Mouse (Mus musculus): ENCODE results near the gene Utf1. TPM values are rescaled to one million over a fixed set of nuclear protein-coding genes. Genes with fewer than 3 reads are reported as not detected.

Utf1 gene
- polyA plus RNA-seq, 1 experiment from 2014 or later = 0.13 TPM

GRCm38 (mm10) chr7:139930732-139931131, 12.9 kb upstream of the Utf1 start:
- no peak overlapping the region for H3K4me2 ChIP-seq (ENCODE audit: low read depth, low read length)
- 13% methylated on average over 11 of the region's 11 CpGs for WGBS
- H3K4me3 ChIP-seq (ENCODE audit: low read length) = no peak overlapping the region
- H3K36me3 ChIP-seq (ENCODE audit: control insufficient read depth, insufficient read depth, low read length) = no peaks in the 10 kb centered on the region
- H3K27ac ChIP-seq (ENCODE audit: low read length) = no peak overlapping the region
- no peaks in the 10 kb centered on the region for H3K9me3 ChIP-seq (ENCODE audit: control insufficient read depth, low read length)
- peak; percentile 41; the same call in 1 of the 2 replicates for ATAC-seq (ENCODE audit: low read depth)
- H3K9ac ChIP-seq (ENCODE audit: low read length) = no peak overlapping the region
- H3K27me3 ChIP-seq (ENCODE audit: control insufficient read depth, insufficient read depth, low read depth, low read length) = no peaks in the 10 kb centered on the region
- H3K4me1 ChIP-seq (replicated peaks; ENCODE audit: control insufficient read depth, insufficient read depth, low read length) = no peaks in the 10 kb centered on the region

DNA sequence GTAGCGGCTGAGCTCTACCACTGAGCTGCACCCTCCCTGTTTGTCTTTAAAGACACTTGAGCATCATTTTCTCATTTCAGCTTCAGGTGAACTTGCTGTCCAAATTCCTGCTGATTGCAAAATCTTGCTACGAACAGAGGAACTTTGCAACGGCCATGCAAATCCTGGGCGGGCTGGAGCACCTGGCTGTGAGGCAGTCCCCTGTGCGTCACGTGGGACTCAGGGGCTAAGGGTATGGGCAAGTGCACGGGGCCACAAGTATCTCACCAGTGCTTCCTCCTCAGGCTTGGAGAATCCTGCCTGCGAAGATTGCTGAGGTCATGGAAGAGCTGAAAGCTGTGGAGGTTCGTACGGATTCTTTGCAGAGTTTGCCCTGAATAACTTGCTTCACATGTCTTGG, 6.9 kb upstream of the Utf1 start:
- WGBS = 70% methylated on average over 10 of the region's 10 CpGs
- H3K4me2 ChIP-seq (ENCODE audit: low read depth, low read length) = no peak overlapping the region
- H3K4me1 ChIP-seq (replicated peaks; ENCODE audit: control insufficient read depth, insufficient read depth, low read length) = no peaks in the 10 kb centered on the region
- H3K36me3 ChIP-seq (ENCODE audit: control insufficient read depth, insufficient read depth, low read length) = no peaks in the 10 kb centered on the region
- no peak for ATAC-seq (ENCODE audit: low read depth)
- no peak overlapping the region for H3K27ac ChIP-seq (ENCODE audit: low read length)
- H3K4me3 ChIP-seq (ENCODE audit: low read length) = no peak overlapping the region
- H3K9me3 ChIP-seq (ENCODE audit: control insufficient read depth, low read length) = no peaks in the 10 kb centered on the region
- H3K27me3 ChIP-seq (ENCODE audit: control insufficient read depth, insufficient read depth, low read depth, low read length) = peaks cover 4% of the 10 kb centered on the region
- no peak overlapping the region for H3K9ac ChIP-seq (ENCODE audit: low read length)

- H3K27ac ChIP-seq (ENCODE audit: low read length) = no peak overlapping the region
- no peaks in the 10 kb centered on the region for H3K4me1 ChIP-seq (replicated peaks; ENCODE audit: control insufficient read depth, insufficient read depth, low read length)
- no peaks in the 10 kb centered on the region for H3K9me3 ChIP-seq (ENCODE audit: control insufficient read depth, low read length)
- WGBS = 52% methylated on average over 3 of the region's 3 CpGs
- no peak for ATAC-seq (ENCODE audit: low read depth)
- H3K9ac ChIP-seq (ENCODE audit: low read length) = no peak overlapping the region
- no peak overlapping the region for H3K4me3 ChIP-seq (ENCODE audit: low read length)
- no peak overlapping the region for H3K4me2 ChIP-seq (ENCODE audit: low read depth, low read length)
- H3K27me3 ChIP-seq (ENCODE audit: control insufficient read depth, insufficient read depth, low read depth, low read length) = peaks cover 9% of the 10 kb centered on the region
- no peaks in the 10 kb centered on the region for H3K36me3 ChIP-seq (ENCODE audit: control insufficient read depth, insufficient read depth, low read length)
Observed at GRCm38 (mm10) chr7:139937138-139937537, 6.5 kb upstream of the Utf1 start.

GRCm38 (mm10) chr7:139937810-139938209, 5.8 kb upstream of the Utf1 start:
- peaks cover 15% of the 10 kb centered on the region for H3K27me3 ChIP-seq (ENCODE audit: control insufficient read depth, insufficient read depth, low read depth, low read length)
- no peak overlapping the region for H3K4me2 ChIP-seq (ENCODE audit: low read depth, low read length)
- H3K36me3 ChIP-seq (ENCODE audit: control insufficient read depth, insufficient read depth, low read length) = no peaks in the 10 kb centered on the region
- H3K27ac ChIP-seq (ENCODE audit: low read length) = no peak overlapping the region
- ATAC-seq (ENCODE audit: low read depth) = no peak
- no peaks in the 10 kb centered on the region for H3K9me3 ChIP-seq (ENCODE audit: control insufficient read depth, low read length)
- H3K4me1 ChIP-seq (replicated peaks; ENCODE audit: control insufficient read depth, insufficient read depth, low read length) = no peaks in the 10 kb centered on the region
- 52% methylated on average over 5 of the region's 5 CpGs for WGBS
- no peak overlapping the region for H3K4me3 ChIP-seq (ENCODE audit: low read length)
- no peak overlapping the region for H3K9ac ChIP-seq (ENCODE audit: low read length)

DNA sequence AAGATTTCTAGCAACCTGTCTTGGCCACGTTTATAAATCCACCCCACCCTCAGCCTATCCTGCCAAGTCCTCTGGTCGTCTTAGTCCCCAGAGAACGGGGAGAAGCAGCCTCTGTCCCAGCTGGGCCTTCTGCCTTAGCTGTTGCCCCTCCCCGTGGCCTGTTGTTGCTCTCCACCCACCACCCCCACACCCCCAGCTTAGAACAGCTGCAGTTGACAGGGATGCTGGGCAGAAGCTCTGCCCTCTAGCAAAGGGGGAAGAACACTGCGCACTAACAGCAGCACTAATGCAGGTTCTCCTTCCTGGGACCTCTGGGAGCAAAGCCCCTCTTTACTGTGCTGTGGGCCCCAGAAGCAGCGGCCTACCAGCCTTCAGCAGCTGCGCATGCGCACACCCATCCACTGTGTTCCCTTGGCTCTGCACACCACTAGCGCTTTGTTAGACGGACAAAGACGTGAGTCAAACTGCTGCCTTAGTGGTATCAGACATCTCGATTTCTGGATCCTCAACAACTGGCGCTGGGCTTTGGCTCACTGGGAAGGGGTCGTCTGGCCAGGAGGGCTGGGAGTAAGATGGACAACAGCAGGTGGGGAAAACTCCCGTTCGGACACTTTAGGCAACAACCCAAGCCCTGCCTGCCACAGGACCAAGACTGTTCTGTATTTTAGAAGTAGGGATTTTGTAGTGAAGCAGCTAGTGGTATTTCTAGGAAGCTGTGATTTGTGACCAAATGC, 2.9 kb upstream of the Utf1 start:
- Histone ChIP-seq H3K9ac (ENCODE audit: low read length) (no peak overlapping the region), H3K9me3 (ENCODE audit: control insufficient read depth, low read length) (no peaks in the 10 kb centered on the region), H3K4me1 (replicated peaks; ENCODE audit: control insufficient read depth, insufficient read depth, low read length) (peaks cover 2% of the 10 kb centered on the region; the same call in 1 of the 2 replicates), H3K36me3 (ENCODE audit: control insufficient read depth, insufficient read depth, low read length) (no peaks in the 10 kb centered on the region), H3K27me3 (ENCODE audit: control insufficient read depth, insufficient read depth, low read depth, low read length) (peaks cover 43% of the 10 kb centered on the region), H3K27ac (ENCODE audit: low read length) (no peak overlapping the region), H3K4me3 (ENCODE audit: low read length) (no peak overlapping the region), H3K4me2 (ENCODE audit: low read depth, low read length) (no peak overlapping the region)
- WGBS = 65% methylated on average over 16 of the region's 16 CpGs
- ATAC-seq (ENCODE audit: low read depth) = no peak

DNA sequence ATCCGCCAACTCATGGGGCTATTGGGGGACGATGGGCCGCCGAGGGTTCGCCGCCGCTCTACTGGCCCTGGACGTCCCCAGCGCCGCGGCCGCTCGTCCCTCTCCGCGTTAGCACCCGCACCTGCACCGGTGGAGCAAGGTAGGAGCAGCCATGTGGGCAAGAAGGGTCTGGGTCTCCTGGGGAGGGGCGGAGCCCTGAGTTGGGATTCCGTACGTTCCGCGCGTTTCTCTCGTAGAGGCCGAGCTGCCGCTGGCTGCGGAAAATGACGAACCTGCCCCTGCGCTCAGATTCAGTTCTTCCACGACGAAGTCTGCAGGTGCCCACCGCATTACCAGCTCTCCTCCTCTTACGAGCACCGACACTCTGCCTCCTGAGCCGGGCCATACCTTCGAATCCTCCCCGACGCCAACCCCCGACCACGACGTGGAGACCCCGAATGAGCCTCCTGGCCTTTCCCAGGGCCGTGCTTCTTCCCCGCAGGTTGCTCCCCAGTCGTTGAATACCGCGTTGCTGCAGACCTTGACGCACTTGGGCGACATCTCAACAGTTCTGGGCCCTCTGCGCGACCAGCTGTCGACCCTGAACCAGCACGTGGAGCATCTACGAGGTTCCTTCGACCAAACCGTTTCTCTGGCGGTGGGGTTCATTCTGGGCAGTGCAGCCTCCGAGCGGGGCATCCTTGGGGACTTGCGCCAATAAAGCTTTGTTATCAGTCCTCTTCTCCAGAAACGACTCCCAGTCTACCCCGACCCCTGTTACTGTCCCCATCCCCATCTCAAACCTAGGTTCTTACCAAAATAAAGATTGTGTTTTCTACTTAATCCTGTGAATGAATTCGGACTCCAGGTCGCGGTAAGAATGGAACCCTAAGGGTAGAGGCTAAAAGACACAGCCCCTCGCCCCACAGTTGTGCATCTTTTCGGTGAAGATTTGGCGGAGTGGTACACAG, 977 bp downstream of the Utf1 start:
- H3K27ac ChIP-seq (ENCODE audit: low read length) = no peak overlapping the region
- peak overlapping the region; percentile 60 for H3K4me2 ChIP-seq (ENCODE audit: low read depth, low read length)
- H3K36me3 ChIP-seq (ENCODE audit: control insufficient read depth, insufficient read depth, low read length) = no peaks in the 10 kb centered on the region
- peak overlapping the region; percentile 28 for H3K9ac ChIP-seq (ENCODE audit: low read length)
- peak; percentile 28; the same call in 1 of the 2 replicates for ATAC-seq (ENCODE audit: low read depth)
- H3K27me3 ChIP-seq (ENCODE audit: control insufficient read depth, insufficient read depth, low read depth, low read length) = peaks cover 65% of the 10 kb centered on the region
- 3% methylated on average over 68 of the region's 68 CpGs for WGBS
- no peaks in the 10 kb centered on the region for H3K9me3 ChIP-seq (ENCODE audit: control insufficient read depth, low read length)
- peak overlapping the region; percentile 42 for H3K4me3 ChIP-seq (ENCODE audit: low read length)
- H3K4me1 ChIP-seq (replicated peaks; ENCODE audit: control insufficient read depth, insufficient read depth, low read length) = peaks cover 4% of the 10 kb centered on the region; the same call in 1 of the 2 replicates

DNA sequence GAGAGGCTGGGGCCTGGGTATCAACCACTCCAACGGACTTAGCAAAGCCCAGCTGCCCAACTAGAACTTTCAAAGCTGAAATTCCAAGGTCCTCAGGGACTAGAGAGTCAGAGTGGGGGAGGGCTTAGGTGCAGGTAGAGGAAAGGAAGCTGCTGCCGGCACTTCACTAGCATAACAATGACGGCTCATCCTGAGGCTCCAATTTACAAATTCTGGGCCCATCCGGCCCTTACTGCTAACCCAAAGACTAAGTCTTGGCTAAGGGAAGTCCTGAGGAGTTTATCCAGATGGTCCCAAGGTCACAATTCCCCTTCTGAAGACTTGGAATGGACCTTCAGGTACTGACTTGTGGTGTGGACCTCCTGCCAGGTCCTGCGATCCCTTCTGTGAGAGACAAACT, 1.9 kb downstream of the Utf1 start:
- ATAC-seq (ENCODE audit: low read depth) = no peak
- Histone ChIP-seq H3K9me3 (ENCODE audit: control insufficient read depth, low read length) (no peaks in the 10 kb centered on the region), H3K36me3 (ENCODE audit: control insufficient read depth, insufficient read depth, low read length) (no peaks in the 10 kb centered on the region), H3K27me3 (ENCODE audit: control insufficient read depth, insufficient read depth, low read depth, low read length) (peaks cover 65% of the 10 kb centered on the region), H3K27ac (ENCODE audit: low read length) (no peak overlapping the region), H3K4me2 (ENCODE audit: low read depth, low read length) (no peak overlapping the region), H3K4me1 (replicated peaks; ENCODE audit: control insufficient read depth, insufficient read depth, low read length) (peaks cover 6% of the 10 kb centered on the region; the same call in 1 of the 2 replicates), H3K9ac (ENCODE audit: low read length) (no peak overlapping the region), H3K4me3 (ENCODE audit: low read length) (no peak overlapping the region)
- 21% methylated on average over 5 of the region's 5 CpGs for WGBS

- ATAC-seq (ENCODE audit: low read depth) = no peak
- Histone ChIP-seq H3K9ac (ENCODE audit: low read length) (no peak overlapping the region), H3K36me3 (ENCODE audit: control insufficient read depth, insufficient read depth, low read length) (no peaks in the 10 kb centered on the region), H3K27me3 (ENCODE audit: control insufficient read depth, insufficient read depth, low read depth, low read length) (peaks cover 65% of the 10 kb centered on the region), H3K27ac (ENCODE audit: low read length) (no peak overlapping the region), H3K4me1 (replicated peaks; ENCODE audit: control insufficient read depth, insufficient read depth, low read length) (peaks cover 6% of the 10 kb centered on the region; the same call in 1 of the 2 replicates), H3K9me3 (ENCODE audit: control insufficient read depth, low read length) (no peaks in the 10 kb centered on the region), H3K4me3 (ENCODE audit: low read length) (no peak overlapping the region), H3K4me2 (ENCODE audit: low read depth, low read length) (no peak overlapping the region)
- 44% methylated on average over 5 of the region's 5 CpGs for WGBS
Observed at GRCm38 (mm10) chr7:139946032-139946431, 2.4 kb downstream of the Utf1 start.

DNA sequence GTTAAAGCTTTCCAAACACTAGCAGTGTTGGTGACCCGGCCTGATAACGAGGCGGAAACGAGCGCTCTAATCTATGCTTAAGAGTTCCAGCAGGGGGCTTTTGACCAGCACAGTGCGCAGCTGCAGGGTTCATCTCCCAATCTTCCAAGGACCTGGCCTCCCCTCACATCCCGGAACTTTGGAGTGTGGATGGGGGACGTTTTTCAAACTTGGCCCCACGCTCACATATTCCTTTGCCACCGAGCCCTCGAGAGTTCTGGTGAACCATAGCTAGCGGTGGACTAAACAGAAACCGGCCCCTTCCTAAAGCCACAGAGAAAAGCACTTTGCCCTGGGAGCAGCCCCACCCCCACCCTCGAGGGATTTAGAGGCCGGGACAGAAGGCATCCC, 6.3 kb downstream of the Utf1 start:
- H3K27ac ChIP-seq (ENCODE audit: low read length) = peak overlapping the region; percentile 50; the same call in 1 of the 2 replicates

More for the DNA sequence above, 6.3 kb downstream of the Utf1 start:
- Histone ChIP-seq H3K4me2 (ENCODE audit: low read depth, low read length) (peak overlapping the region; percentile 96), H3K36me3 (ENCODE audit: control insufficient read depth, insufficient read depth, low read length) (no peaks in the 10 kb centered on the region), H3K9me3 (ENCODE audit: control insufficient read depth, low read length) (no peaks in the 10 kb centered on the region), H3K9ac (ENCODE audit: low read length) (peak overlapping the region; percentile 69), H3K27me3 (ENCODE audit: control insufficient read depth, insufficient read depth, low read depth, low read length) (peaks cover 29% of the 10 kb centered on the region), H3K4me1 (replicated peaks; ENCODE audit: control insufficient read depth, insufficient read depth, low read length) (peaks cover 9% of the 10 kb centered on the region; the same call in 1 of the 2 replicates), H3K4me3 (ENCODE audit: low read length) (peak overlapping the region; percentile 72)
- ATAC-seq (ENCODE audit: low read depth) = peak; percentile 84
- WGBS = 0% methylated on average over 15 of the region's 15 CpGs

All from lung, embryonic 16.5 days (tissue).